Mouse (Mus musculus) cerebellum, adult 9-11 months (tissue): ENCODE measurements around the gene Cluap1.
A peak's percentile ranks its signal among the peaks of the same experiment; 100 is the strongest.

Experiments
- DNase-seq: peaks from one replicate; pipeline ENCODE4 v3.0.0; 2022

Cluap1 gene

GRCm38 (mm10) chr16:3951141-3951540, 42.5 kb downstream of the Cluap1 start:
- DNase-seq, result no peak

DNA sequence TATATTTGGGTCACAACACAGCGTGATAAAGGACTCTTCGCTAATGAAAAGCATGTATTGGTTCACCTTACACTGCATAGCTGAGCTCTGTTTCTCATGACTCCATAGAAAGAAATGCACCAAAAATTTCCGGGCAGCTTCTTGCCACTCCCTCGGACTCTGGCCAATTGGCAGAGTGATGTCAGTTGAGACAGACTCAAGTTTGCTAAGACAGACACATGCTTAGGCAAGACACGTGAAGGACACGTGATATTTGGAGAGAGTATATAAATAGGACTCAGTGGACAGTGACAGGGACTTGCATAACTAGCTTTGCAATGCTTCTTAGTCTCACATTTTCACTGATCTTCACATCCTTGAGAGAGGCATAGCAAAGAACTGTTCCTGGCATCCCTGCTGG, 47.8 kb downstream of the Cluap1 start:
- peak; percentile 73 for DNase-seq

DNA sequence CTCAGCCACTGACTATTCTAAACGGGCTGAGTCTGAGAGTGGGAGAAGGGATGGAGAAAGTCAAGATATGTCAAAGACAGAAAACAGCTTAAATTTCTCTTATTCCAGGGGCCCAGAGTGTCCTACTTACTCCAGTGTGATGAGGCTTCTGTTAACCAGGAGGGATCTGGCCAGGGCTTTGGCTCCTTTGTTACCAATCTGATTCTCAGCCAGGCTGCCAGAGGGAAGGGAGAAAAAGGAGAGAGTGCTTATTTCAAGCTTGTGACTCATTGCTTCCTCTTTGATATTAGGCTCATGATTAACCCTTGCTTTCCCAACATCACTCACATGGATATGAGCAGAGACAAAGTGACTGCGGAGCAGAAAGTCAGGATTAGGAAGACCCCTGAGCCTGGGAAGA, 50.7 kb downstream of the Cluap1 start:
- peak; percentile 70 for DNase-seq

GRCm38 (mm10) chr16:3964990-3965389, 56.4 kb downstream of the Cluap1 start:
- peak; percentile 59 for DNase-seq

GRCm38 (mm10) chr16:3965534-3965933, 56.9 kb downstream of the Cluap1 start:
- no peak for DNase-seq

DNA sequence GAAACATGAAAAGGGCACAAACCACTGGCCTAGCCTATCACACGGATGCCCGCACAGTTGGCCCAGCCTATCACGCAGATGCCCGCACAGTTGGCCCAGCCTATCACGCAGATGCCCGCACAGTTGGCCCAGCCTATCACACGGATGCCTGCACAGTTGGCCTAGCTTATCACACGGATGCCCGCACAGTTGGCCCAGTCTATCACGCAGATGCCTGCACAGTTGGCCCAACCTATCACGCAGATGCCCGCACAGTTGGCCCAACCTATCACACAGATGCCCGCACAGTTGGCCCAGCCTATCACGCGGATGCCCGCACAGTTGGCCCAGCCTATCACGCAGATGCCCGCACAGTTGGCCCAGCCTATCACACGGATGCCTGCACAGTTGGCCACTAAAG, 65.9 kb downstream of the Cluap1 start:
- DNase-seq, result peak; percentile 37

GRCm38 (mm10) chr16:3975658-3976057, 67.1 kb downstream of the Cluap1 start:
- DNase-seq, result no peak

GRCm38 (mm10) chr16:3976251-3976671, 67.7 kb downstream of the Cluap1 start, which contains the start of gene Nlrc3:
Nlrc3 (minus strand) TSS chr16:3976632.
- no peak for DNase-seq

GRCm38 (mm10) chr16:3976712-3977111, 68.1 kb downstream of the Cluap1 start:
- no peak for DNase-seq

GRCm38 (mm10) chr16:3982173-3982572, 73.6 kb downstream of the Cluap1 start:
- DNase-seq, result no peak

GRCm38 (mm10) chr16:3983146-3983700, 74.6 kb downstream of the Cluap1 start:
- DNase-seq, result no peak

GRCm38 (mm10) chr16:3988410-3988809, 79.8 kb downstream of the Cluap1 start:
- no peak for DNase-seq
